Mouse (Mus musculus) pancreas, adult 10 weeks (tissue): ENCODE data around the gene Il1rl2. TPM values are rescaled to one million over a fixed set of nuclear protein-coding genes. Genes with fewer than 3 reads are reported as not detected.

Experiments
- polyA plus RNA-seq: library from polyadenylated mRNA; stranded (reverse); fragments of 350-450 nt; fragmentation: Illumina TruSeq; extraction: RNeasy Lipid Tissue Mini Kit (QIAGEN cat#74804); gene quantifications from one replicate; pipeline ENCODE4 v1.2.3, GENCODE M21; 2015; ENCODE audit warnings: low read depth, low replicate concordance; ENCODE audit not compliant: insufficient read depth

The Il1rl2 gene
- polyA plus RNA-seq: 0.39 TPM

GRCm38 (mm10) chr1:40324457-40324856 lies at the start of gene Il1rl2:
TSS of gene Il1rl2 (plus strand) at chr1:40324610.

Other genes starting within 250 kb of the Il1rl2 start
- 13.3 TPM for gene Il1r1, start 99.5 kb upstream of the Il1rl2 start, polyA plus RNA-seq
- gene Il1rl1, start 105.0 kb downstream of the Il1rl2 start, polyA plus RNA-seq: 0.50 TPM
- gene Il18r1, start 140.9 kb downstream of the Il1rl2 start, polyA plus RNA-seq: 1.9 TPM
- not detected for gene Il18rap, start 190.8 kb downstream of the Il1rl2 start, polyA plus RNA-seq